Mouse (Mus musculus) liver, embryonic 14.5 days (tissue): ENCODE measurements around the gene Rtbdn.

Source experiments
- CTCF ChIP-seq: IDR thresholded peaks from 2 replicates; pipeline ENCODE4 v1.5.1; 2016; ENCODE audit warnings: antibody characterized with exemption, low read depth, control low read depth
- EP300 ChIP-seq: IDR thresholded peaks from 2 replicates; pipeline ENCODE4 v1.6.1; 2016; ENCODE audit warnings: antibody characterized with exemption, low read depth

DNA sequence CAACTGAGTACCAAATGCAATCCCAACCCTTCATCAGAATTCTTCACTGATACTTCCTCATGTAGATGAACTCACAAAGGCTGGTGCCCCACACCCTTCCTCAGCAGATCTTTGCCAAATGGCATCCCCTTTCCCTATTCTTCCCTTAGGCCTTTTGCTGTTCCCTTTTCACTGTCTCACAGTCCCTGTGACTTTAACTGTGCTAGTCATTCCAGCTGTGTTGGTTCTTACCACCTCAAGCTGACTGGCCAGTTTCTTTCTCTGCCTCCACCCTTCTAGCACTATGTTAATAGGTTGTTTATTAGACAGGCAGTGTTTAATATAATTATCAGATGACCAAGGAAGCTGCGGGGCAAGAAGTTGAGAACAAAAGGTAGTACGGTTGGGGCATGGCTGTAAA lies 21.9 kb downstream of the Rtbdn start:
- no peak for TF ChIP-seq EP300
- TF ChIP-seq CTCF = no peak
